Mouse (Mus musculus) spleen, postnatal 36 days (tissue): ENCODE results near the gene Ptpru.

Experiments used
- DNase-seq, 2 experiments: peaks; one replicate each; pipeline ENCODE4 v3.0.0; 2022; ENCODE audit warnings: low spot score in 2 of 2, mixed read lengths in 1 of 2

The Ptpru gene

DNA sequence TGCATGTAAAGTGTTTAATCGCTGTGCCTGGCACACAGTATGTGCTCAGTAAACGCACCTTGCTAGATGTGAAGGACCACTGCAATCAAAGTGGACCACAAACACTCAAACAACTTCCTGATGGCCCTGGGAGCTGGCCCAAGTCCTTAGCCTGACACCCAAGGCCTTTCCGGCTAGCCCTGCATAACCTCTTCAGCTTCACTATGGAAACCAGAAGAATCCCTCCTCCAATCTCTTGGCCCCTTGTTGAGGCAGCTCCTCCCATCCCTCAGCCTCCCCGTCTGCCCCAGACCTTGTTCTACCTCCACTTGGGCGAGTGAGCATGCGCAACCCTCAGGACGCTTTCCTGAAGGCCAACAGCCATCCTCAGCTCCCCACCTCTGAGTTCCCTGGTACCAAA lies 51.3 kb downstream of the Ptpru start:
- no peak for DNase-seq

DNA sequence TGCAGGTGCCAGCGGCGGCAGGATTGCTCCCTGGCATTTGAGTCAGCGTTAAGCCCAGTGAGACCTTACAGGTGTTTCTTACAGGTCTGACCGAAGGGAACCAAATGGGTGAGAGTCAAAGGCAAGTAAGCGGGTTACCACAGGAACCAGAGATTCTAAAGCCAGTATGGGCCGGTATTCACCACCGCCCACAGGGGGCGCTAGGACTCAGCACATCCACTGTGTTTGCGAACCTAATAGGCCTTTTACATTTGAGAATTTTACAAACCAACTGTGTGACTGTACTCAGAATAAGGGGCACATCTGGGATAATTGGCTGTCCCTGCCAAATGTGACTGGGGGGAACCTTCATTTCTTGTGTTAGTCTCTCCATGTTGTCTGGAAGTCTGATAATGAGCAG lies 54.1 kb downstream of the Ptpru start:
- peak in 1 of 2 experiments; percentile 4 for DNase-seq

DNA sequence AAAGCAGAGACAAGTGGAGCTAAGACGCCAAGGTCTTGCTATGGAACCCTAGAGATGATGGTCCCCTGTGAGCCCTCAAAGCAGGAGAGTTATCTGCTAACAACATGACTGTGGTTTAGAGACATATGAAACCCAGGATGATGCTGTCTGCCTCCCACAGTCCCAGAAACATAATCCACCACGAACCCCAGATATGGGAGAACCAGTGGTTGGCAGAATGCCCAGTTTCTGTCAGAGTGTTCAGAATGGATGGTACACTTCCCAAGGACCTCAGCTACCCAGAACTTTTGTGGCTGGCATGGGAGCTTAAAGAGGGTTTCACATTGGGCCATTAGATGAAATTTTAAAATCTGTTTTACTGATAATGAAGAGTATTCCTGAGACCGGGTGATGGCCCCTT lies 57.1 kb downstream of the Ptpru start:
- DNase-seq = no peak

DNA sequence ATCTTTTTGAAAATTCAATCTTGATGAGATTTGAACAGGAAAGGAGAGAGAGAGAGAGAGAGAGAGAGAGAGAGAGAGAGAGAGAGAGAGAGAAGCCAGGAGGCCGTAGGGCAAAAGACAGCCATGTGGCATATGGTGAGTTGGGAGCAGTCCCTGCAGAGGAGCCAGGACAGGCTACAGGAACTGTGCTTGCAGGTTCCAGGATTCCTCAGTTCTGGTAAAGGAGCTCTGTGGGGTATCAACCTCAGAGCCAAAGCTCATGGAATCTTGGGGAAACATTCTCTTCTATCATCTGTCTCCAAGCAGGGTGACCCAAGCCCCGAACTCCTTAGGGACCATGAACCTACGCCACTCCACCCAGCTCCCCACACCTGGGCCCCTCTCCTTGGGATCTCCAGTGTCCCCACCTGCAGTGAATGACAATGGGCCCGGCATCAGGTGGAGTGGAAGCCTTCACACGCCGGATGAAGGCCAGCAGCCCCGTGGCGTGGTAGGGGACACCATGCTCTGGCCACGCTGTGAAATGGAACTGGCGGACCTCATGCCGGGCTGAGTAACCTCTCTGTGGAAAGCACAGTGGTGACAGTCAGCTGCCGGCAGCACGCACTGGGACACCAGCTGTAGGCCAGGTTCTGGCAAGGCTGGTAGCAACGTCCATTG lies 59.3 kb downstream of the Ptpru start:
- no peak for DNase-seq

DNA sequence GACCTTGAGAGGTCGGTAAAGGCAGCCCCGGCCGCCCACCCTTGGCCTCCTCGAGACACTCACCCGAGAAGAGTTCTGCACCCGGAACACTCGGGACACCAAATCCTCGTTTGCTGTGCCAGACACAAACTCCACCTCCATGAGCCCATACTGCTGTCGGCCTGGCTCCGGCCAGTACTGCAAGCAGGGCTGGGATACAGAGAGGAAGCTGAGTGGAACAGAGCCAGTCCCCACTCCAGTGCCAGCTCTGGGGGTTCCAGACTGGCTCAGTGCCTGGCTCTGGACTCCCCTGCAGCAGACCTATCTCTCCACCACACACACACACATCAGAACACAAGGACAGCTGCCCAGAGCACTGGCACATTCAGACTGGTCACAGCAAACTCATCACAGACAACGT lies 66.7 kb downstream of the Ptpru start:
- no peak for DNase-seq

DNA sequence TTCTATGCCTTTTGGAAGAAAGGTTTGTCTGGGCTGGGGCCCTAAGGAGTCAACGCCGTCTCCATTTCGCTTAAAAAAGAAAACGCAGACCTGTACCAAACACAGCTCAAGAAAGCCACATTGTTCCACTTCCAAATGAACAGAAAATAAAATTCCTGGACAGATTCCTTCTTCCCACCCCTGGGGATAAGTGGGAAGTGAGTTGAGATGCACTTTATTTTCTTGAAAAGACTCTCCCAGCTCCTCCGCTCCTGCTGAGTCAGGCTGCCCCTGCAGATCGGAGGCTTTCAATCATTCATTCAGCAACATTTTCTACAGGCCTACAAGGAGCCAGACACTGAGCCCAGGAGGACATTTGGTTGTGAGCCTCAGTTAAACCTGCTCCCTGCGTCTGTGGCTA lies 74.2 kb downstream of the Ptpru start:
- no peak for DNase-seq

DNA sequence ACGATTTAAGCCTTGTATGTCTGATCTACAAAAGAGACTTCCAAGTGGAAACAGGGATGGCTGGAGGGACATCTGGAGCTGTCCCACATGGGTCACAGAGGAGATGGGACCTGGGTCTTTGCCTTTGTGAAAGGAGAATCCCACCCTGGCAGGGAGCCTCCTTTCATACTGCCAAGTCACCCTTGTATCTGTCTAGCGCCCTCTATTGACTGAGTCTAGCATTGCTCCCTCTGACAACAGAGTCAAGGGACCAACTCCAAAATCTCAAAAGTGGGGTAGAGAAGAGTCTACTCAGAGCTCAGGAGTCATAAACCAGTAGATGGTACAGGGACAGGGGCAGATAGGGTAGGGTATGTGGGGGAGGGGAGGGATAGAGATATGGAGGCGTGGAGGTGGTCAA lies 74.6 kb downstream of the Ptpru start:
- no peak for DNase-seq

DNA sequence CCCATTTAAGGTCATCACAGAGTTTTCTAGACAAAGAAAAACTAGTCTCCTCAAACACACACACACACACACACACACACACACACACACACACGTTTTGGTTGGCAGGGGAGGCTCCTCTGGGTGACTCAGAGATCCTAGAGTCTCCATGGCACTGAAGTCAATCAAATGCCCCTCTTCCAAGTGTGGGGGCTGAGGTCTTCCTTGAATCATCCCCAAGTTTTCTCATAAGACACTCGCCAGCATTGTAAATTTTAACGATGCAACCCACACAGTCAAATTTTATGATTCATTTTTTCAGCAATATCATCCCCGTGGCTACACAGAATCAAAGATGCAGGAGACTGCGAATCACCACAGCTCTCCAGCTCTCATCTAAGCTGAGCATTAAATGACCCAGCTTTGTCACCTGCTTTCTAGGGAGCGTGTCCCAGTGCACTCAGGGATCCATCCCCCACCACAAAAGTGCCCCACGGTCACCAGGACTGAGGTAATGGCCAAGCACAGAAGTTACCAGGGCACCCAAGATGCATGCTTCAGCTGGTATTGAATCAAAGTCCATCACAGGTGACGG lies 75.8 kb downstream of the Ptpru start:
- DNase-seq = no peak

DNA sequence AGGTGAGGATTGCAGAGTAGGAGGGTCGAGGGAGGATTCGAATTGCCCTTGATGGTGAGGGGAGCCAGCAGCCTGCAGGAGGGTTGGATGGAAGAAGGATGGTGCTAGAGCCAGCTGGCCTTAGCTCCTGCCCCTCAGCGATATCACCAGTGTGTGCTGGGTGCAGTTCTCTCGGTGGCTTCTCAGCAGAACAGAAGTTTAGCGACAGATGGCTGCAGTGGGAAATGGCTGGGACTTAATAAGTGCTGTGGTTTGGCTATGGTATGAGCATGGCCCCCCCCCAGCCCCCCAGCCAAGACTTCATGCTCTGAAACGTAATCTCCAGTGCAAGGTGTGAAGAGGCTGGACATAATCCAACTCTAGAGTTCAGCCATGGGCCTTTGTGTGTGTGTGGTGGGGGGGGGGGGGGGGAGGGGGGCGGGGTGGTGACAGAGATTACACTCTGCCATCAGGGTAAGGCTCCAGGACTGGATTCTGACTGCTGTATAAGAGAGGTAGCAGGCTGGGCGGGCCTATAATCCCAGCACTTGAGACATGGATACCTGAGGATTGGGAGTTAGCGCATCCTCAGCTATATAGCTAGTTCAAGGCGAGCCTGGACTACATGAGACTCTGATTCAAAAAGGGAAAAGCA lies 85.8 kb downstream of the Ptpru start:
- no peak for DNase-seq

DNA sequence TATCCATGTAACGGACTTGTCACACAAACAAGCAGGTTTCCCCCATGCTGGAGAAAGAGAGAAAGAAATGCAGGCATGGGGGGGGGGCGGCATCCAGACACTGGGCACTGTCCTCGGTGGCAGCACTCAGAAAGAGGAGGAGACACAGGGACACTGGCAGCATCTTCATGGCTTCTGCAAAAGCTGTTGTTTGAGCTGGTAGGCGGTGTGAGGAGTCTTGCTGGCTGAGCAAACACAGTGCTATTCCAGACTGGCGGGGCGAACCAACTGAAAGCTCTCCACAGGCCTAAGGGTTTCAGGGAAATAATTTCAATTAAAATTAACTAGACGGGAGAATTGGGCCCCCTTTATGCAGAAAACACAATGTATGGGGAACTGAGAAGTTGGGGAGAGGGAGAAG lies 86.5 kb downstream of the Ptpru start:
- DNase-seq = no peak

DNA sequence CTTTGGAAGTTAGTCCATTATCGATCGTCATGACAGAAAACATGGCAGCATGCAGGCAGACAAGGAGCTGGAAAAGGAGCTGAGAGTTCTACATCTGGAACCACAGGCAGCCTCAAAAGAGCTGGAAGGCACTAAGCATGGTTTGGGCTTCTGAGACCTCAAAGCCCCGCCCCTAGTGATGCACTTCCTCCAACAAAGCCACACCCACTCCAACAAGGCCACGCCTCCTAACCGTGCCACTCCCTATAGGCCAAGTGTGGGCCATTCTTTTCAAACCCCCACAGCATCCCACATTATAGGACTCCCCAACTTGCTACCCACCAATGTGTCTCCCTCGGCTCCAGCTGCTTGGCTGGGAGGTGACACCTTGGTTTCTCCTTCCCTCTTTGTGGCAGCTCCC lies 88.3 kb downstream of the Ptpru start:
- DNase-seq = no peak

DNA sequence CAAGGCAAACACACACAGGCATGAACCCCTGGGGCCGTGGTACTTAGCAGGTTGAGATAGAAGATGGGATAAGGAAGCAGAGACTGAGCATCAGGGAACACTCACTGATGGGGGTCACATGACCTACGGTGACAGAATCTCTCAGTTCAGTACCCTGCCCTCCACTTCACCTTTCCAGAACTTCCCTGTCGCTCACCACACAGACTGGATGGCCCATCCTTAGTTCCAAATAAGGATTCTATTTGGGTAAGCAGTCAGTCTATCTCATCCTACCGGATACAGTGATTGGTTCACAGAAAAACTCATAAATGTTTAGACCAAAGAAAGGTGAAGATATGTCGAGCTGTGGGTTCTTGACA lies 93.4 kb downstream of the Ptpru start:
- DNase-seq = no peak

DNA sequence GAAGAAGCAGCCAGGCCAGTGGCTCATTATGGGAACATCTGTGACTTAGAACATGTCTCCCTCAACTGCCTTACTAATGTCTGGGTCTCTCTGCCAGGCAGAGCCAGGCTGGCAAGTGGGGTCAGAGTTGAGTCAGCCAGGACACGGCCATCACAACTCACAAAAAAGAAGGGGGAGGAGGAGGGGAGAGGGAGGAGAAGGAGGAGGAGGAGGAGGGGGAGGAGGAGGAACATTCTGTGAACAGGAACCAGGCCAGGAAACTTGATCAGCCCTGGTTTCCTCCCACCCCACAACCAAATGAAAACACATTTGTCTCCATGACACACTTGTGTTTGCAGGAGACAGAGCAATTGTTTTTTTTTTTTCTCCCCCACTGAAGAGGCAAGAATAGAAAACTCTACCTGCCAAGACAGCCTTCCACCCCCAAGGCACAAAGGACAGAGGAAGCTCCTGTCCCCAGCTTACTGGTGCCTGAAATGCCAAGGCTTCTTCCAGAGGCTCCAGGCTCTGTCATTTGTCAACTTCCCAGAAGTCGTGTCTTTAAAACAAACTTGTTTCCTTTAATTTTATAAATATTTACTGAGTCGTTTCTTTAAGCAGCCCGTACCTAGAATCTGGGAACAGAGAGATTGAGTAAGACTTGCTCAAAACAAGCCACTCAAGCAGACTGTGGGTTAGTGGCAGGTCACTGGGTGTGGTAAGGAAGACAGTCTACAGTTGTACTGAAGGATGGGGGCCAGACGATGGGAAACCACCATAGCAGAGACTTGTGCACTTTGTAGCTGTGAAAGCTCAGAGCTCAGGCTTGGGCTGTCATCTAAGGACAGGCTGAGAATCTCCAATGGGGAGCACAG lies 94.0 kb downstream of the Ptpru start:
- no peak for DNase-seq

DNA sequence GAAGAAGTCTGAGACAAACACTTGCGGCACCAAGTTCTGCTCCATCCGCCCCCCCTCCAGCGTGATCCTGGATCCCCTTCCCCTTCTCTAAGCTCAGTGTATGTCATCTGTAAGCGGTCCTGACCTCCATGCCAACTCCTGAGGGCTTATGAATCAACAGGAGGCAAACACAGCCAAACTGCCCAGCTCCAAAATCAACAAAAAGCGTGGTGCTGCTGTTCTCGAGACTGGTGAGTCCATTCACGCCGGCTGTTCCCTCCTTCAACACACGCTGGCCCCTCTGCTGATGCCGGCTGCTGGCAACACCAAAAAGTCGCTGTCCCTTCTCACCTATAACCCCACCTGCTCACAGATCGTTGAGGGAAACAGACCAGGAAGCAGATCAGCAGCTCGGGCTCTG lies 95.1 kb downstream of the Ptpru start:
- no peak for DNase-seq

DNA sequence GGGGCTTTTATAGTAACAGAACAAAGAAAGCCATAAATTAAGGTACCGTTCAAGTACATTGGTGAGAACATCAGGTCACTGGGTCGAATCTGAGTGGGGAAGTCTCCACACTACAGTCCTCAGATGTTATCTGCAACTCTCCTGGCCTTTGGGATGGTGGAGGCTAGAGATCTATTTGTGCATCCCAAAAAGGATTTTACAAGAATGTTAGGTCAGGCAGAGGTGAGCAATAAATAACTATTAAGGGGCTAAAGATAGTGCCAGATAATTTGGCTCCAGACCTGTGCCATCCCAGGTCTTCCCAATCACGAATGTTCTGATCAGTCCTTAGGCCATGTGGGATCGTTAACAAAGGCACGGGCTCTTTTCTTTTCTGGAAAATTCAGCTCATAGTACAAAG lies 97.5 kb downstream of the Ptpru start:
- no peak for DNase-seq

DNA sequence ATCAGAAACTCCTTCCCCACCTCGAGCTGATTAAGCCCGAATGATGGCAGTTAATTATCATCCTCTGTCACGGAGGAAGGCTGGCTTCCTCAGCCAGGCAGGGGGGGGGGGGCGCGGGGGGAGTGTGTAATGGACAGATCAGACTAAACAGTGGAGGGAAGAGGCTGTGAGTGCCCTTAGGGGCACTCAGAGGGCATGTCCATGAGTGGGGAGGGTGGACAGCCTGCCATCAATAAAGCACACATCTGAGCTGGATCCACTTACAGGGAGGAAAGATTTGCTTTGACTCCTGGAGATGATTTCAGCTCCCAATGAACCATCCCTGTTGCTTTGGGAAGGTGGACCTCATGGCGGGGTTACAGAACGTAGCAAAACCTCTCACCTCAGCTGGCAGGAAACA lies 109.5 kb downstream of the Ptpru start:
- DNase-seq = no peak

DNA sequence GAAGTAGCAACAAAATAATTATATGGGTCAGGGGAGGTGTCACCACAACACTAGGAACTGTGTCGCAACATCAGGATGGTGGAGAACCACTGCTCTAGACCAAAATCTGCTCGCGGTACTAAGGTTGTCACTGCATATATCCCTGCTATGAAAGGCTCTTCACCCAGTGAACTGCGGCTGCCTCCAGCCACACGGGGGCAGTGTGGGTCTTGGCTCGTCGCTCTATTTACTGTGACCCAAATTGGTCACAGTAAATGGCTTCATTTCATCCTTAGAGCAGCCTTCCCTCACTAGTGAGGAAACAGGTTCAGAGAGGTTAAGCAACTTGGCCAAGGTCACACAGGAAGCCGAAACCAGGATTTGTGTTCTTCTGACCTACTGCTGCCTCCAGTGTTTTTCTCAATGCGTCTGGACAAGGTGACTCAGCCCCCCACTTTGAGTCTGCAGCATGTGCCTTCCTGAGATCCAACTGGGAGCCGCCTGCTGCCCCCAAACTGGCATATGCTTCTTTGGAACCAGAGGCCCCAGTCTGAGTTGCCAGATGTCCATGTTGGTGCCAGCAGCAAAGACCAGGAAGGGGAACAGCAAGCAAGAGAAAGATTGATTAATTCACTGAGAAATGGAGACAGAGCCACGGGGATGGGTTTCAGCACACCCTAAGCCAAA lies 114.5 kb downstream of the Ptpru start:
- DNase-seq = peak in 1 of 2 experiments; percentile 2

DNA sequence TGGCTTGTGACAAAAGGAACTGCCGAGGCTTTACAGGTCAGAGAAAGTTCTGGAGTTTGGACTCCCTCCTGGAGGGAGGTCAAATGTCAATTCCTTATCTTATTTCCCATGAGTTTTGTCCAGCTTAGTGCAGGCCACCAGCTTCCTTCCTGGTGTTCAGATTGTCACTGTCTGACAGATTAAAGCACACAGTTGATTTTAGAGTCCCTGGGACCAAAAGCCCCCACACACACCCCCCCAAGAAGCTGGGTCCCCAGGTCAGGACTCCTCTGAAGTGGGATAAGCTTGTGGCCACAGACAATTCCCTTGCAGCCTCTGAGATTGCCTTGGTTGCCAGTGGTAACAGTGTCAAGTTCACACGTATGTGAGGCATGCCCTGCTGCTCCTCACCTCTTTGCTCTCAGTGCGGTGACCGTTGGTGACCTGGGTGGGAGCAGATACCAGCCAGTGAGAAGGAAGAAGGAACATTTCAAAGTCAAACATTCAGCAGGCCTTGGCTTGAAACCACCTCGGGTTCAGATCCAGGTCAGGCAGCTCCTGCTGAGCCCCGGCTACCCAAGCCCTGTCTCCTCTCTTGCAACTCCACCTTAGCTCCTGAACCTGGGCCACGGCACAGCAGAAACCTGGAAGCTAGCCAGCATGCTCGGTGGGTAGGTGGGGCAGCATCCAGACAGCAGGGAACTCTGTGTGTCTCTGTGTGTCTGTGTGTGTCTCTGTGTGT lies 115.8 kb downstream of the Ptpru start:
- DNase-seq = no peak

DNA sequence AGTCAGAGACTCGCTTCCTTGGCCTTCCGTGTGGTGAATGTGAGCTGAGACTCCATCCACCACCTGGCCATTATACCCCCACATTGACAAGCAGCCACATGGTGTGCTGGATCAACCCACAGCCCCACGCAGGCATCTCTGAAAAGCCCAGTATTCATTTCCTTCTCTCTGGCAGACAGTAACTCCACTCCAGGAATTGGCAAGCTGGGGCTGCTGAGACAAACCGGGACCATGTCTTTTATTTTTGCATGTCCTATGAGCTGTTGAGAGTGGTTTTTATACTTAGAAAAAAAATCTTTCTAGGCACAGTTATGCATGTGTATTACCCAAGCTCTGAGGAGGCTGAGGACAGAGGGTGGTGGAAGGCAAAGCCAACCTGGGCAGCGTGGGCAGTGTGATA lies 118.9 kb downstream of the Ptpru start:
- no peak for DNase-seq
